Mouse (Mus musculus) embryonic facial prominence, embryonic 15.5 days (tissue): ENCODE data around the gene Tmtc1. TPM values are rescaled to one million over a fixed set of nuclear protein-coding genes. Genes with fewer than 3 reads are reported as not detected.

Experiments
- ATAC-seq: fragments of 200-750 bp; cut with Nextera tagmentation; 2 replicates; pipeline ENCODE4 v1.8.0; 2017; ENCODE audit warnings: low read depth, moderate TSS enrichment; ENCODE audit not compliant: insufficient number of reproducible peaks, low FRiP score, low TSS enrichment
- H3K27ac ChIP-seq: fragments of 300-500 bp; sonication (generic); replicated peaks from 2 replicates; pipeline ENCODE4 v1.5.1; 2015; ENCODE audit warnings: mild to moderate bottlenecking, inconsistent platforms
- H3K27me3 ChIP-seq: fragments of 300-500 bp; sonication (generic); 2 replicates; pipeline ENCODE4 v1.6.1; 2015; ENCODE audit warnings: inconsistent platforms
- H3K36me3 ChIP-seq: fragments of 300-500 bp; sonication (generic); 2 replicates; pipeline ENCODE4 v1.6.1; 2015; ENCODE audit warnings: mild to moderate bottlenecking, inconsistent platforms
- H3K4me1 ChIP-seq: fragments of 300-500 bp; sonication (generic); 2 replicates; pipeline ENCODE4 v1.6.1; 2015; ENCODE audit warnings: inconsistent platforms
- H3K4me2 ChIP-seq: fragments of 300-500 bp; sonication (generic); replicated peaks from 2 replicates; pipeline ENCODE4 v1.6.1; 2015; ENCODE audit warnings: mild to moderate bottlenecking, inconsistent platforms
- H3K4me3 ChIP-seq: fragments of 300-500 bp; sonication (generic); replicated peaks from 2 replicates; pipeline ENCODE4 v1.5.1; 2015; ENCODE audit warnings: mild to moderate bottlenecking, inconsistent platforms
- H3K9ac ChIP-seq: fragments of 300-500 bp; sonication (generic); 2 replicates; pipeline ENCODE4 v1.6.1; 2015; ENCODE audit warnings: inconsistent platforms
- H3K9me3 ChIP-seq: fragments of 300-500 bp; sonication (generic); replicated peaks from 2 replicates; pipeline ENCODE4 v1.6.1; 2016; ENCODE audit warnings: inconsistent platforms
- WGBS: fragments of 180-500 bp; shearing (Covaris S2); methylation state at CpG from one replicate; pipeline ENCODE4 v1.1.7; 2015; 5-methylcytosine and 5-hydroxymethylcytosine counted together
- polyA plus RNA-seq: library from polyadenylated mRNA; unstranded; fragments of >200 nt; fragmentation: Nextera tagmentation; extraction: Ambion mirVana; gene quantifications from 2 replicates; pipeline ENCODE4 v1.2.1, GENCODE M21; 2015

Gene Tmtc1
- polyA plus RNA-seq, 1 experiment from 2014 or later: 1.4 TPM

DNA sequence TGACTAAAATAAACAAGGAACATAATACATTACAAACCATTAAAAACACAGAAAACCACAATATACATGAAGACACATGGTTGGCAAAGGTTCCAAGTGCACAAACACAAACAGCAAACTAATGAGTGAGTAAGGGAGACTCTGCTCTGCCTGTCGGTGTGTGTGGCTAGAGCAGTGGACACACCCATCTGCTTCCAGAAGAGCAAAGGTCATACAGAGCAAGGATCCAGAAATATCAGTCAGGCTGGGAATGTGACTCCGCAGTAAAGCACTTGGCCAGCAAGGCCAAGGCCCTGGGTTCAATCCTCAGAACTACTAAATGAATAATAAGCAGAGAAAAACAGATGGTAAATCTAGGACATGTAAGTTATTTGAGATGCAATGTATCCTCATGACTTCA, 27.6 kb downstream of the Tmtc1 start:
- WGBS: 65% methylated on average over 2 of the region's 2 CpGs
- no peaks in the 10 kb centered on the region for H3K36me3 ChIP-seq
- no peaks in the 10 kb centered on the region for H3K9me3 ChIP-seq
- H3K4me2 ChIP-seq: no peak overlapping the region
- H3K4me3 ChIP-seq: no peak overlapping the region
- H3K9ac ChIP-seq: no peak overlapping the region
- no peaks in the 10 kb centered on the region for H3K27me3 ChIP-seq
- no peak overlapping the region for H3K27ac ChIP-seq
- no peak for ATAC-seq
- no peaks in the 10 kb centered on the region for H3K4me1 ChIP-seq

DNA sequence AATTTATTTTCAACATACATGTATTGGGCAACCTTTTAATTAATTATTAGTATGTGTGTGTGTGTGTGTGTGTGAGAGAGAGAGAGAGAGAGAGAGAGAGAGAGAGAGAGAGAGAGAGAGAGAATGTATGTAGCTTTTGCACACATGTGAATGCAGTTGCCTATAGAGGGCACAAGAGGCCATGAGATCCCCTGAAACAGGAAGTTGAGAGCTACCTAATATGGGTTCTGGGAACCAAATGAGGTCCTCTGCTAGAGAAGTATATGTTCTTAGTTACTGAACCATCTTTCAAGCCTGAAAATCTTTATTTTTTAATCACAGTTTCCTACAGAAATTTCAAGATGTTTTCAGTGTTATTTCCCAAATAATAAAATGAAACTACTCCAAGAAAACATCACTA, 30.6 kb downstream of the Tmtc1 start:
- Histone ChIP-seq H3K4me1 (no peaks in the 10 kb centered on the region), H3K9ac (no peak overlapping the region), H3K4me3 (no peak overlapping the region), H3K4me2 (no peak overlapping the region), H3K36me3 (no peaks in the 10 kb centered on the region), H3K27ac (no peak overlapping the region), H3K27me3 (no peaks in the 10 kb centered on the region), H3K9me3 (no peaks in the 10 kb centered on the region)
- no peak for ATAC-seq

DNA sequence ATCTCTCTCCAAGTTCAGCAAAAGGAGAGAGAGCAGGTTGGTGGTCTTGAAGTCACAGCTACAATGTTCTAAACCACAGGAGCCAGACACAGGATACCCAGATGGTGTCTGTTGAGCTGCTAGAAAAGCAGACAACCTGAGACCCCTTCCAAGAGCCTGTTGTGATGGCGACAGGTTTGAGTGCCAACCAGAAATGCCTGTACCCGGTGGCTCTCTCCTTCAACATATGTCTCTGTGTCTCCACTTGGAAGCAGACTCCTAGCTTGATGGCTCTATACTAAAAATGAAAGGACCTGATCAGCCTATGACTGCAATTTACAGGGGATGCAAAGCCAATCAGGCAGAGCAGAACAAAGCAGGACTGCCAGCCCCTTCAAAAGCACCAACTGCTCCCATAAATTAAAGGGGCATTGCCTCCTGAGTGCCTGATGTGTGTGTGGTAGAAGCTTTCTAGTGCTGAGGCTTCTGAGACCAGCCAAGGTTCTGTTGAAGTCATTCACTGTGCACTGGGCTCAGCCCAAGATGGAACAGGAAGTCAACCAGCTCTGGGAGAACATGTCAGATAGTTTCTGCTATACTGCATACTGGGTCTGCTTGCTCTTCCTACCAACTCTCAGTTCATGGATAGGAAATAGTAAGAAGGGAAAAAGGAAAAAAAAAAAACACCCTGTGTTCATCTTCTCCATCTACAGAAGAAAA, 37.2 kb downstream of the Tmtc1 start:
- Histone ChIP-seq H3K36me3 (no peaks in the 10 kb centered on the region), H3K4me2 (no peak overlapping the region), H3K27ac (no peak overlapping the region), H3K9ac (no peak overlapping the region), H3K4me3 (no peak overlapping the region), H3K27me3 (no peaks in the 10 kb centered on the region), H3K9me3 (no peaks in the 10 kb centered on the region), H3K4me1 (no peaks in the 10 kb centered on the region)
- 67% methylated on average over 2 of the region's 2 CpGs for WGBS
- no peak for ATAC-seq

DNA sequence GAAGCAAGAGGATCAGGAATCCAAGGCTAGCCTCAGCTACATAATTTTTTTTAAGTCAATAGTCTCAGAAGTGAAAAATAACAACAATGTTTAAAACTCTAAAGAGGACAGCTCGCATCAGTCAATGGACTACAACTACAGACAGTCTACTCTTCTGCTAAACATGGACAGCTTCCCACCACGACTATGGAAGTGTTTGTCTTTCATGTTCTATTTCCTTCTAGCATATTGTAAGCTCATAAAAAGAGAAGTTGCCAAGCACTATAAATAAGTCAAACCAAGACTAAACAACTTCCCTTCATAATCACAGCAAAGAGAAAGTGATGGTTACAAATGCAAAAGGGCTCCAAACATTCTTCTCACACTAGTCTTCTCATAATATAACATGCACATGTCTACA, 38.6 kb downstream of the Tmtc1 start:
- H3K27ac ChIP-seq: no peak overlapping the region
- H3K27me3 ChIP-seq: no peaks in the 10 kb centered on the region
- H3K9me3 ChIP-seq: no peaks in the 10 kb centered on the region
- H3K4me3 ChIP-seq: no peak overlapping the region
- no peak for ATAC-seq
- H3K9ac ChIP-seq: no peak overlapping the region
- no peaks in the 10 kb centered on the region for H3K36me3 ChIP-seq
- H3K4me2 ChIP-seq: no peak overlapping the region
- no peaks in the 10 kb centered on the region for H3K4me1 ChIP-seq
- 75% methylated on average over 2 of the region's 2 CpGs for WGBS

DNA sequence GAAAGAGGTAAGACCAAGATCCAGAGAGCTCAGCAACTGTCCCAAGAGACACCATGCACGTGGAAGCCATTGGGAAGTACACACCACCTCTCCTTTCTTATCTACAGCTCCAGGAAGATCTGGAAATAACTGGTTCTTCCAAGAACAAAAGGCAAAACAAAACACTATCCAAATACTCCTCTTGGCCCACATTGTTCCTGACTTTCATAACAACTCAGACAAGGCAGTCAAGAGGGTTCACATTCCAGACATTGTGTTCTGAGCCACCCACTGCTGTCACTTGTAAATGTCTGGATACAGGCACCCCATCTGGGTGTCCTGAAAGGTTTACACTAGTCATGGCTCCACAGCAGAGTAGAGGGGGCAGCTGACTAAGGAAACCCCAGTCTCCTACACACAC, 39.7 kb downstream of the Tmtc1 start:
- no peaks in the 10 kb centered on the region for H3K9me3 ChIP-seq
- no peak for ATAC-seq
- H3K4me1 ChIP-seq: no peaks in the 10 kb centered on the region
- WGBS: 54% methylated on average over 1 of the region's 1 CpGs
- H3K27ac ChIP-seq: no peak overlapping the region
- H3K4me2 ChIP-seq: no peak overlapping the region
- H3K27me3 ChIP-seq: no peaks in the 10 kb centered on the region
- H3K9ac ChIP-seq: no peak overlapping the region
- no peak overlapping the region for H3K4me3 ChIP-seq
- no peaks in the 10 kb centered on the region for H3K36me3 ChIP-seq

DNA sequence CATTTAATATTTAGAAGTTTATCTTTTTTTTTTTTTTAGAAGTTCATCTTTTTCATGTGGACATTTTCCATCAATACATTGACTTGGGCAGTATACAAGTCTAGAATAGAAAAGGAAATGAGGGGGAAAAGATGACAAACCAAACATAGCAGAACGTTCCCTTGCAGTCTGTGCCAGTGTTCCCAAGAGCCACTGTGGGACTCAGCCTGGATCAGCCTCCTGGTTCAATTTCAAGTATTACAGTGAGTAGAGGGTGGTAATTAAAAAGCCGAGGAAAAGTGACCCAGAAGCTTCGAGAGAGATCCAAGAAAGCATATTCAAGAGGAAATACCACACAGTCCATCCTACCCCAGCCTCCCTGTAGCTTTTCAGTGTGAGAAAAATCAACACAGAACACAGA, 40.4 kb downstream of the Tmtc1 start:
- H3K9ac ChIP-seq: no peak overlapping the region
- H3K36me3 ChIP-seq: no peaks in the 10 kb centered on the region
- no peak for ATAC-seq
- no peak overlapping the region for H3K4me3 ChIP-seq
- H3K4me1 ChIP-seq: no peaks in the 10 kb centered on the region
- no peaks in the 10 kb centered on the region for H3K27me3 ChIP-seq
- H3K27ac ChIP-seq: no peak overlapping the region
- 59% methylated on average over 3 of the region's 3 CpGs for WGBS
- H3K9me3 ChIP-seq: no peaks in the 10 kb centered on the region
- H3K4me2 ChIP-seq: no peak overlapping the region

DNA sequence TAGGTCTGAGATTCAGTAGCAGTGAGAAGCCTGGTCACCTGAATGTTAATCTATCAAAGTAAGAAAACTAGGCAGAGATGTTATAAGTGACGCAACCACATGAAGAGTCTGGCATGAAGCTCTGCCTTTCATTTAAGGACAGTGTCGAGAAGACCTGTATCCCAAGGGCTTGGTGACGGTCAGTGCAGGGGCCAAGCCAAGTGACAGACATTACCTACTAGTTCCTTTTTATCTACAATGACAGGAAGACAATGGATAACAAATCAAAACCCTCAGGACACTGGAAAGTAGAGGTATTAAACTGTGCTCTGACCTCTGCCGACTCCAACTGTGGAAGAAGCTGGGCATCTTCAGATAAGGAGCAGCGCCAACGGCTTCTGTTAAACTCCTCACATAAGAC, 43.2 kb downstream of the Tmtc1 start:
- H3K36me3 ChIP-seq: no peaks in the 10 kb centered on the region
- no peak overlapping the region for H3K9ac ChIP-seq
- no peaks in the 10 kb centered on the region for H3K4me1 ChIP-seq
- ATAC-seq: no peak
- H3K9me3 ChIP-seq: no peaks in the 10 kb centered on the region
- no peak overlapping the region for H3K27ac ChIP-seq
- H3K4me3 ChIP-seq: no peak overlapping the region
- H3K4me2 ChIP-seq: no peak overlapping the region
- no peaks in the 10 kb centered on the region for H3K27me3 ChIP-seq
- 88% methylated on average over 6 of the region's 6 CpGs for WGBS

DNA sequence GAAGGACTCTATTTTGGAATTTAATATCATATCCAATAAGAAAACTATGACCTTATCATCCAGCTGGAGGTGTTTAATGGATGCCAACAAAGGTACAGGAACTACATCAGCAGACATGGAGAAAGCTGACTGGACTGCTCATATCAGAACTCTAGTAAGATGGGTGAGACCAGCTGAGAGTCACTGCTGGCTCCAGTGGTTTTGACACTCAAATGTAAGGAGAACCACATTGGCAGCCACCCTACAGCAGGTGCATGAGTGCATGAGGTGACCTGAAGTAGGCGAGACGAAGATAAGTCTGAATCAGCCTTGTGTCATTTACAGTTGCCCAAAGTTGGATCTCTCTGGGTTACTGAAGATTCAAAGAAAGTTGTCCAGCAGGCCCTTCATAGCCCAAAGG, 44.6 kb downstream of the Tmtc1 start:
- Histone ChIP-seq H3K4me1 (no peaks in the 10 kb centered on the region), H3K4me3 (no peak overlapping the region), H3K4me2 (no peak overlapping the region), H3K9me3 (no peaks in the 10 kb centered on the region), H3K36me3 (no peaks in the 10 kb centered on the region), H3K9ac (no peak overlapping the region), H3K27ac (no peak overlapping the region), H3K27me3 (no peaks in the 10 kb centered on the region)
- WGBS: 96% methylated on average over 2 of the region's 2 CpGs
- ATAC-seq: no peak

DNA sequence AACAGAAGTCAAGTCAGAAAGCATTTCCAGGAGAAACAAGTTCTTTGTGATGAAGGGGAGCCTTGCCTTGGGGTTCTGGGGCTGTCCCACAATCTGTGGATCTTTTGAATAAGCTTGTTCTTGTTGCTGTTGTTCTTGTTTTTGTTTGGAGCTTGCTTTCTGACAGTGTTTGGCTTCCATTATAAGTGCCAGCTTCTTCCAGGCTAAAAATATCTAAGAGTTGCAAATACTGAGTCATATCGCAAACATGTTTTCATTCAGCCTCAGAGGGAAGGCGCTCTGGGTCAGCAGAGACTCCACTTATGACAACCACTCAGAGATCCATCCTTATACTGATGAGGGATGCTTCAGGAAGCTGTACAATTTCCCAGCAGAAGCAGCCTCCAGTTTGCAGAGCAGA, 45.3 kb downstream of the Tmtc1 start:
- no peaks in the 10 kb centered on the region for H3K9me3 ChIP-seq
- no peaks in the 10 kb centered on the region for H3K4me1 ChIP-seq
- no peak for ATAC-seq
- no peak overlapping the region for H3K9ac ChIP-seq
- 54% methylated on average over 2 of the region's 2 CpGs for WGBS
- no peak overlapping the region for H3K27ac ChIP-seq
- H3K4me3 ChIP-seq: no peak overlapping the region
- H3K36me3 ChIP-seq: no peaks in the 10 kb centered on the region
- H3K4me2 ChIP-seq: no peak overlapping the region
- no peaks in the 10 kb centered on the region for H3K27me3 ChIP-seq

DNA sequence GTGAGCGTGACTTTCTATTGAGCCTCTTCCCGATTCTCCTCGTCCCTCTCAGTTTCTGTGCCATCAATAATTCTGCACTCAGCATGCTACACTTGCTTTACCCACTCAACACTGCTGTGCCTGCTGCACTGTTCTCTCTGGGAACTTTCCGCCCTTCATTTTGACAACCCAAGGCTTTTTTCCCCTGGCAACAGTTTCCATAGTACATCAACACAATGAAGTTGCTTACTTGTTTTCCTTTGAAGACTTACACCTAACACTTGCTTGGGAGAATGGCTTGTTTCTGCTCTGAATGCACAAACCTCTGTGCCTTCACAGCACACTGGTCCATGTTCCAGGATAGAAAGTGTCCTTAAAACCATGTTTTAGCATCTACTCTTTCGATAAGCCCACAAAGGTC, 46.9 kb downstream of the Tmtc1 start:
- no peaks in the 10 kb centered on the region for H3K9me3 ChIP-seq
- no peaks in the 10 kb centered on the region for H3K36me3 ChIP-seq
- H3K27me3 ChIP-seq: no peaks in the 10 kb centered on the region
- H3K4me1 ChIP-seq: peaks cover 4% of the 10 kb centered on the region; the same call in 1 of the 2 replicates
- H3K9ac ChIP-seq: no peak overlapping the region
- no peak overlapping the region for H3K4me3 ChIP-seq
- H3K27ac ChIP-seq: no peak overlapping the region
- no peak for ATAC-seq
- WGBS: 92% methylated on average over 5 of the region's 5 CpGs
- no peak overlapping the region for H3K4me2 ChIP-seq

DNA sequence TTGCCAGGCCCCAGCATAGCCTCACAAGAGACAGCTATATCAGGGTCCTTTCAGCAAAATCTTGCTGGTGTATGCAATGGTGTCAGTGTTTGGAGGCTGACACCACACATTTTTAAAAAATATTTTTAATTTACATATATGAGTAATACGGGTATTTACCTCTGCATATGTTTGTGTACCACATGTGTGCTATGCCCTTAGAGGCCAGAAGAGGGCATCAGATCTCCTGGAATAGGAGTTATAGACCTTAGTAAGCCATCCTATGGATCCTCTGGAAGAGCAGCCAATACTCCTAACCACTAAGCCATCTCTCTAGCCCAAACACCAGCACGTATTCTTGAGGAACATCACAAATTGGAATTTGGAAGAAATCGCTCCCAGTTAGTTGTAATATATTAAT, 48.9 kb downstream of the Tmtc1 start:
- no peak for ATAC-seq
- no peak overlapping the region for H3K9ac ChIP-seq
- WGBS: 91% methylated on average over 3 of the region's 3 CpGs
- no peaks in the 10 kb centered on the region for H3K36me3 ChIP-seq
- peaks cover 16% of the 10 kb centered on the region; the same call in 1 of the 2 replicates for H3K4me1 ChIP-seq
- H3K4me2 ChIP-seq: no peak overlapping the region
- H3K9me3 ChIP-seq: no peaks in the 10 kb centered on the region
- H3K4me3 ChIP-seq: no peak overlapping the region
- H3K27ac ChIP-seq: no peak overlapping the region
- H3K27me3 ChIP-seq: no peaks in the 10 kb centered on the region

DNA sequence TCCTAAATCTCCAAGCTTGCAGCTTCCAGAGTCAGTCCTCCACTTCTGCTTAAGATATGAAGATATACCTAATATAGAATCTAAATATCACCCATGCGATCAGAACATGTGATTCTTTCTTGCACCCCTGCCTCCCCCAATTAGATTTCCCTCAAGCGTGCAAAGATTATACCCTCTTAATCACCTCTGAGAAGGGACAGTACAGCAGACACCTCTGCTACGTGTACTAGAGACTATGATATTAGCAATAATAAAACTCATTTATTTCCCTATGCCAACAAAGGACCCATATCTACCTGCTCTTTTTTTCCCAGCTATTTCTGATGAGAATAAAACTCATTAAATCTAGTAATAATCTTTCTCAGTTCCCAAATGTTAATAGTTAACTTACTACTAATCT, 49.9 kb downstream of the Tmtc1 start:
- no peaks in the 10 kb centered on the region for H3K36me3 ChIP-seq
- no peak overlapping the region for H3K4me3 ChIP-seq
- H3K9me3 ChIP-seq: no peaks in the 10 kb centered on the region
- peaks cover 16% of the 10 kb centered on the region; the same call in 1 of the 2 replicates for H3K4me1 ChIP-seq
- 84% methylated on average over 3 of the region's 3 CpGs for WGBS
- H3K27ac ChIP-seq: no peak overlapping the region
- H3K9ac ChIP-seq: no peak overlapping the region
- no peak overlapping the region for H3K4me2 ChIP-seq
- no peak for ATAC-seq
- H3K27me3 ChIP-seq: no peaks in the 10 kb centered on the region
